Mouse (Mus musculus) embryonic facial prominence, embryonic 11.5 days (tissue): ENCODE results near the gene Six3. TPM values are rescaled to one million over a fixed set of nuclear protein-coding genes. Genes with fewer than 3 reads are reported as not detected.
A peak's percentile ranks its signal among the peaks of the same experiment; 100 is the strongest.

ENCODE experiments used
- ATAC-seq: fragments of 200-750 bp; cut with Nextera tagmentation; replicated peaks from 2 replicates; pipeline ENCODE4 v1.8.0; 2017; ENCODE audit warnings: low read depth; ENCODE audit not compliant: insufficient number of reproducible peaks, low FRiP score, low TSS enrichment
- DNase-seq: peaks from one replicate; pipeline ENCODE4 v3.0.0-alpha.2; 2015; ENCODE audit warnings: low spot score
- H3K27ac ChIP-seq: fragments of 300-500 bp; sonication (generic); replicated peaks from 2 replicates; pipeline ENCODE4 v1.5.1; 2014; ENCODE audit warnings: mild to moderate bottlenecking, low read depth, low read length, control low read depth
- H3K27me3 ChIP-seq: fragments of 300-500 bp; sonication (generic); 2 replicates; pipeline ENCODE4 v1.6.1; 2014; ENCODE audit warnings: mild to moderate bottlenecking, low read length, moderate library complexity, mixed read lengths; ENCODE audit not compliant: control insufficient read depth, insufficient read depth
- H3K36me3 ChIP-seq: fragments of 300-500 bp; sonication (generic); replicated peaks from 2 replicates; pipeline ENCODE4 v1.6.1; 2014; ENCODE audit warnings: low read depth, mild to moderate bottlenecking, low read length, moderate library complexity, mixed read lengths; ENCODE audit not compliant: control insufficient read depth, insufficient read depth
- H3K4me1 ChIP-seq: fragments of 300-500 bp; sonication (generic); 2 replicates; pipeline ENCODE4 v1.6.1; 2014; ENCODE audit warnings: low read length, mixed read lengths; ENCODE audit not compliant: control insufficient read depth, insufficient read depth
- H3K4me2 ChIP-seq: fragments of 300-500 bp; sonication (generic); 2 replicates; pipeline ENCODE4 v1.6.1; 2014; ENCODE audit warnings: low read depth, mild to moderate bottlenecking, control low read depth, low read length, moderate library complexity
- H3K4me3 ChIP-seq: fragments of 300-500 bp; sonication (generic); 2 replicates; pipeline ENCODE4 v1.5.1; 2014; ENCODE audit warnings: low read depth, low read length, control low read depth
- H3K9ac ChIP-seq: fragments of 300-500 bp; sonication (generic); replicated peaks from 2 replicates; pipeline ENCODE4 v1.6.1; 2014; ENCODE audit warnings: mild to moderate bottlenecking, control low read depth, low read length
- H3K9me3 ChIP-seq: fragments of 300-500 bp; sonication (generic); replicated peaks from 2 replicates; pipeline ENCODE4 v1.6.1; 2016; ENCODE audit warnings: mild to moderate bottlenecking, low read length, inconsistent platforms, mixed read lengths; ENCODE audit not compliant: control insufficient read depth
- WGBS: fragments of 180-500 bp; shearing (Covaris S2); extraction: QIAGEN DNeasy Blood & Tissue Kit; methylation state at CpG from one replicate; pipeline ENCODE4 v1.1.7; 2014; 5-methylcytosine and 5-hydroxymethylcytosine counted together
- polyA plus RNA-seq: library from polyadenylated mRNA; unstranded; fragments of >200 nt; fragmentation: Nextera tagmentation; extraction: Ambion mirVana; gene quantifications from 2 replicates; pipeline ENCODE4 v1.2.1, GENCODE M21; 2014

The Six3 gene
- polyA plus RNA-seq, 1 experiment from 2014 or later, result 9.5 TPM

DNA sequence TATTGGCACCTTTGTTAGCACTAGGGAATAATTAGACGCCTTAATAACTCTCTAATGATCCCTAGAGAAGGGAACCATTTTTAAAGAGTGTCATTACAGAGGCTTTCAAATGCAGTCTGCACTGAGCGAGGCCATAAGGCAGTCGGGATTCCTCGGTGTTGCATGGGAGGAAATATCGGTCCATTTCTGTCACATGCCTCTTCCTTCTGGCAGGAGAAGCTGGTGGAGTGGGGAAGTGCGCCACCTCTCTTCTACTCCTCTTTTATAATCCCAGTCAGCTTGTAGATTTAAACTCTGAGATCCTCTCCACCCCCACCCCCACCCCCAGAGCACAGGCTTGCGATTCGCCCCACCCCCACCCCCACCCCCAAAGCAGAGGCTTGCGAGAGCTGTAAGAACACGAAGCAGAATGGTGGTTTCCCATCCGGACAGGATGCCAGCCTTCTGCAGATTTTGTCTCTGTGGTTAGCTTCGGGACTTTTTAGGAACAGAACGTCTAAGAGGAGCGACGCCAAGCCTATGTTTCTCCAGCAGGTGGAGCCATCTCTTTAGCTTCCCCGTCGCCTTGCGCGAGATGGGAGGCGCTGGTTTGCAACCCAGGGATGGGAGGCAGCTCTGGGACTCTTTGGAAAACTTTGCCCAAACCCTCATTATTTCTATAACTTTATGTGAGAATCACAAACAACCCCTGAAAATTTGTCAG is 51.4 kb downstream of the Six3 start:
- Histone ChIP-seq H3K4me1 (no peaks in the 10 kb centered on the region), H3K36me3 (no peaks in the 10 kb centered on the region), H3K27ac (no peak overlapping the region), H3K4me2 (peak overlapping the region; percentile 24; the same call in 1 of the 2 replicates), H3K9me3 (no peaks in the 10 kb centered on the region), H3K9ac (no peak overlapping the region), H3K27me3 (peaks cover 6% of the 10 kb centered on the region; the same call in 1 of the 2 replicates), H3K4me3 (no peak overlapping the region)
- DNase-seq (peak; percentile 94), ATAC-seq (0 out of 2 replicates have a peak, but pooled peaks have one; percentile 46)
- WGBS, result 2% methylated on average over 20 of the region's 20 CpGs

Other genes with a start within 250 kb of the Six3 start
- gene Six2, start 74.7 kb downstream of the Six3 start, polyA plus RNA-seq, result 42.5 and 55.0 TPM in 2 replicates